Mouse (Mus musculus) CD4-positive naive resting alpha-beta T cell, adult 76 days (primary cell): ENCODE measurements around the gene Vmn1r107. TPM values are rescaled to one million over a fixed set of nuclear protein-coding genes. Genes with fewer than 3 reads are reported as not detected.

Experiments used
- total RNA-seq: library from RNA; stranded (reverse); gene quantifications from one replicate; pipeline ENCODE4 v1.2.4, GENCODE M21; 2023

The Vmn1r107 gene
- not detected for total RNA-seq

DNA sequence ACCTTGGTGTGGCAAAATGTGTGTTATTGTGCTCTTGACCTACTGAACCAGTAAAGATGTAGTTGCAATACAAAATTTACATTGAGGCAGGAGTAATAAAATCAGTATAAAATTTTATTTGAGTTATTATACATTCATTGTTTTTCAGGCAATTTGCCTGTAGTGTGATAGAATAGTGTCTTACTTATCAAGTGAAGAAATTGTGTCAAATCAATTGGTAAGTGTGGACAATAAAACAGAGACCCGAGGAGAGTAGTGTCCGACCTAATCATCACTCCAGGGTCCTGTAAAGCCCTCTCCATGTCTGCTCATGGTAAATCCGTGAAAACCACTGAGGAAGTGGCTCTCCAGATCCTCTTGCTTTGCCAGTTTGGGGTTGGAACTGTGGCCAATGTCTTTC, at the start of gene Vmn1r107:
TSS of gene Vmn1r107 (plus strand) at position 301 of the 400 bp plus-strand sequence.

DNA sequence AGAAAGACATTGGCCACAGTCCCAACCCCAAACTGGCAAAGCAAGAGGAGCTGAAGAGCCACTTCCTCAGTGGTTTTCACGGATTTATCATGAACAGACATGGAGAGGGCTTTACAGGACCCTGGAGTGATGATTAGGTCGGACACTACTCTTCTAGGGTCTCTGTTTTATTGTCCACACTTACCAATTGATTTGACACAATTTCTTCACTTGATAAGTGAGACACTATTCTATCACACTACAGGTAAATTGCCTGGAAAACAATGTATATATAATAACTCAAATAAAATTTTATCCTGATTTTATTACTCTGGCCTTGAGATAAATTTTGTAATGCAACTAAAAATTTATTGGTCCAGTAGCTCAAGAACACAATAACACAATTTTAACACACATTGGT, 34.4 kb downstream of the Vmn1r107 start, which contains the start of gene Vmn1r111:
TSS of gene Vmn1r111 (minus strand) at position 101 of the 400 bp plus-strand sequence.

Other genes with a start within 250 kb of the Vmn1r107 start
- gene Vmn1r101, start 226.3 kb upstream of the Vmn1r107 start, total RNA-seq, result not detected
- gene Gm10670, start 194.0 kb upstream of the Vmn1r107 start, total RNA-seq, result not detected
- gene Vmn1r103, start 158.4 kb upstream of the Vmn1r107 start, total RNA-seq, result not detected
- gene Vmn1r104, start 135.1 kb upstream of the Vmn1r107 start, total RNA-seq, result not detected
- gene Gm5726, start 123.2 kb upstream of the Vmn1r107 start, total RNA-seq, result not detected
- gene Gm4141, start 92.7 kb upstream of the Vmn1r107 start, total RNA-seq, result not detected
- gene Gm4513, start 69.9 kb upstream of the Vmn1r107 start, total RNA-seq, result not detected
- gene Vmn1r111, start 34.3 kb downstream of the Vmn1r107 start, total RNA-seq, result not detected
- gene Gm10668, start 61.7 kb downstream of the Vmn1r107 start, total RNA-seq, result not detected
- not detected for gene Vmn1r112, start 102.3 kb downstream of the Vmn1r107 start, total RNA-seq
- not detected for gene Vmn1r113, start 118.4 kb downstream of the Vmn1r107 start, total RNA-seq
- gene Vmn1r114, start 143.3 kb downstream of the Vmn1r107 start, total RNA-seq, result not detected
- gene Vmn1r115, start 176.1 kb downstream of the Vmn1r107 start, total RNA-seq, result not detected
- not detected for gene Vmn1r116, start 203.3 kb downstream of the Vmn1r107 start, total RNA-seq
- not detected for gene Vmn1r117, start 215.2 kb downstream of the Vmn1r107 start, total RNA-seq
- gene Vmn1r118, start 243.4 kb downstream of the Vmn1r107 start, total RNA-seq, result not detected